Mouse (Mus musculus) effector memory CD4-positive, alpha-beta T cell, adult 7 months (primary cell): Measurements from ENCODE around the gene Phrf1. TPM values are rescaled to one million over a fixed set of nuclear protein-coding genes. Genes with fewer than 3 reads are reported as not detected.

ENCODE experiments used
- polyA plus RNA-seq: library from polyadenylated mRNA; unstranded; fragments of 100-300 nt; shearing (Covaris generic); gene quantifications from one replicate; pipeline ENCODE4 v1.2.1, GENCODE M21; 2017

The Phrf1 gene
- 95.3 TPM for polyA plus RNA-seq

GRCm38 (mm10) chr7:141228279-141229067 lies at the start of gene Phrf1:
Gene Phrf1 (plus strand): TSS chr7:141228784.

GRCm38 (mm10) chr7:141193948-141194347 lies 34.6 kb upstream of the Phrf1 start, which contains the start of the genes Hras and Lrrc56:
Gene Hras (minus strand): TSS chr7:141194005.
Gene Lrrc56 (plus strand): TSS chr7:141194157.

GRCm38 (mm10) chr7:141213605-141214235 lies 14.9 kb upstream of the Phrf1 start, which contains the start of gene Lmntd2:
Gene Lmntd2 (minus strand): TSS chr7:141214080.

GRCm38 (mm10) chr7:141215101-141215879 lies 13.3 kb upstream of the Phrf1 start, which contains the start of gene Rassf7:
Gene Rassf7 (plus strand): TSS chr7:141215860.

GRCm38 (mm10) chr7:141265739-141266561 lies 37.4 kb downstream of the Phrf1 start, which contains the start of gene Irf7:
Gene Irf7 (minus strand): TSS chr7:141266481.

GRCm38 (mm10) chr7:141276546-141276945 lies 48.0 kb downstream of the Phrf1 start, which contains the start of gene Cdhr5:
Gene Cdhr5 (minus strand): TSS chr7:141276786.

GRCm38 (mm10) chr7:141278766-141279590 lies 50.4 kb downstream of the Phrf1 start, which contains the start of gene Sct:
Gene Sct (minus strand): TSS chr7:141279133.

GRCm38 (mm10) chr7:141291921-141292582 lies 63.5 kb downstream of the Phrf1 start, which contains the start of gene Drd4:
Gene Drd4 (plus strand): TSS chr7:141292006.

Other genes starting within 250 kb of the Phrf1 start
- gene Ifitm3, start 218.0 kb upstream of the Phrf1 start, polyA plus RNA-seq: 9.4 TPM
- gene Ifitm6, start 210.9 kb upstream of the Phrf1 start, polyA plus RNA-seq: not detected
- not detected for gene Gm17387, start 199.7 kb upstream of the Phrf1 start, polyA plus RNA-seq
- gene B4galnt4, start 167.7 kb upstream of the Phrf1 start, polyA plus RNA-seq: 19.2 TPM
- gene Pkp3, start 150.6 kb upstream of the Phrf1 start, polyA plus RNA-seq: 186 TPM
- gene Sigirr, start 128.2 kb upstream of the Phrf1 start, polyA plus RNA-seq: 69.4 TPM
- gene Ano9, start 111.0 kb upstream of the Phrf1 start, polyA plus RNA-seq: not detected
- 4.1 TPM for gene Ptdss2, start 106.4 kb upstream of the Phrf1 start, polyA plus RNA-seq
- 81.9 TPM for gene Rnh1, start 55.9 kb upstream of the Phrf1 start, polyA plus RNA-seq
- 25.0 TPM for gene Hras, start 34.8 kb upstream of the Phrf1 start, polyA plus RNA-seq
- 2.7 TPM for gene Lrrc56, start 34.6 kb upstream of the Phrf1 start, polyA plus RNA-seq
- gene Lmntd2, start 14.7 kb upstream of the Phrf1 start, polyA plus RNA-seq: 13.5 TPM
- gene Rassf7, start 12.9 kb upstream of the Phrf1 start, polyA plus RNA-seq: 6.5 TPM
- gene Irf7, start 37.7 kb downstream of the Phrf1 start, polyA plus RNA-seq: 405 TPM
- not detected for gene Cdhr5, start 48.0 kb downstream of the Phrf1 start, polyA plus RNA-seq
- gene Sct, start 50.3 kb downstream of the Phrf1 start, polyA plus RNA-seq: not detected
- gene Drd4, start 63.2 kb downstream of the Phrf1 start, polyA plus RNA-seq: not detected
- gene Deaf1, start 98.9 kb downstream of the Phrf1 start, polyA plus RNA-seq: 53.6 TPM
- gene Tmem80, start 99.0 kb downstream of the Phrf1 start, polyA plus RNA-seq: 23.2 TPM
- gene Eps8l2, start 110.1 kb downstream of the Phrf1 start, polyA plus RNA-seq: 0.23 TPM
- 201 TPM for gene Taldo1, start 163.4 kb downstream of the Phrf1 start, polyA plus RNA-seq
- gene Gatd1, start 185.4 kb downstream of the Phrf1 start, polyA plus RNA-seq: 23.2 TPM
- gene Cend1, start 200.7 kb downstream of the Phrf1 start, polyA plus RNA-seq: not detected
- gene Slc25a22, start 209.1 kb downstream of the Phrf1 start, polyA plus RNA-seq: 51.0 TPM
- 4.1 TPM for gene Pidd1, start 215.2 kb downstream of the Phrf1 start, polyA plus RNA-seq
- gene Rplp2, start 218.6 kb downstream of the Phrf1 start, polyA plus RNA-seq: 1,870 TPM
- 167 TPM for gene Pnpla2, start 226.4 kb downstream of the Phrf1 start, polyA plus RNA-seq
- not detected for gene Cracr2b, start 232.3 kb downstream of the Phrf1 start, polyA plus RNA-seq
- gene Cd151, start 238.6 kb downstream of the Phrf1 start, polyA plus RNA-seq: 3.2 TPM
- 24.2 TPM for gene Polr2l, start 246.3 kb downstream of the Phrf1 start, polyA plus RNA-seq
- gene Tspan4, start 246.5 kb downstream of the Phrf1 start, polyA plus RNA-seq: 0.55 TPM